Mouse (Mus musculus) intestine, postnatal 0 days (tissue): ENCODE measurements around the gene Lrp4. TPM values are rescaled to one million over a fixed set of nuclear protein-coding genes. Genes with fewer than 3 reads are reported as not detected.

Experiments used
- ATAC-seq: fragments of 200-750 bp; cut with Nextera tagmentation; 2 replicates; pipeline ENCODE4 v1.8.0; 2017; ENCODE audit warnings: mild to moderate bottlenecking, moderate TSS enrichment, moderate library complexity
- H3K27ac ChIP-seq: fragments of 300-500 bp; sonication (generic); 2 replicates; pipeline ENCODE4 v1.5.1; 2014; ENCODE audit warnings: mild to moderate bottlenecking, low read depth, low read length, moderate library complexity
- H3K27me3 ChIP-seq: fragments of 300-500 bp; sonication (generic); replicated peaks from 2 replicates; pipeline ENCODE4 v1.6.1; 2014; ENCODE audit warnings: low read length, mixed read lengths; ENCODE audit not compliant: control insufficient read depth, insufficient read depth
- H3K36me3 ChIP-seq: fragments of 300-500 bp; sonication (generic); 2 replicates; pipeline ENCODE4 v1.6.1; 2014; ENCODE audit warnings: mild to moderate bottlenecking, moderate library complexity; ENCODE audit not compliant: control insufficient read depth, insufficient read depth
- H3K4me1 ChIP-seq: fragments of 300-500 bp; sonication (generic); replicated peaks from 2 replicates; pipeline ENCODE4 v1.6.1; 2014; ENCODE audit warnings: antibody characterized with exemption, low read length, mixed read lengths; ENCODE audit not compliant: control insufficient read depth, insufficient read depth
- H3K4me2 ChIP-seq: fragments of 300-500 bp; sonication (generic); replicated peaks from 2 replicates; pipeline ENCODE4 v1.6.1; 2014; ENCODE audit warnings: low read depth, mild to moderate bottlenecking, moderate library complexity
- H3K4me3 ChIP-seq: fragments of 300-500 bp; sonication (generic); 2 replicates; pipeline ENCODE4 v1.5.1; 2014; ENCODE audit warnings: low read depth, low read length
- H3K9ac ChIP-seq: fragments of 300-500 bp; sonication (generic); 2 replicates; pipeline ENCODE4 v1.6.1; 2014; ENCODE audit warnings: mild to moderate bottlenecking, low read depth, low read length
- H3K9me3 ChIP-seq: fragments of 300-500 bp; sonication (generic); 2 replicates; pipeline ENCODE4 v1.6.1; 2016; ENCODE audit warnings: mixed run types; ENCODE audit not compliant: control insufficient read depth
- CTCF ChIP-seq: sonication (generic); IDR thresholded peaks from 2 replicates; pipeline ENCODE4 v1.5.1; 2016; ENCODE audit warnings: low read depth, mild to moderate bottlenecking, control low read depth, antibody characterized with exemption, moderate library complexity
- WGBS: fragments of 180-500 bp; shearing (Covaris S2); extraction: QIAGEN DNeasy Blood & Tissue Kit; methylation state at CpG from one replicate; pipeline ENCODE4 v1.1.7; 2014; 5-methylcytosine and 5-hydroxymethylcytosine counted together
- polyA plus RNA-seq: library from polyadenylated mRNA; unstranded; fragments of >200 nt; fragmentation: Nextera tagmentation; extraction: Ambion mirVana; gene quantifications from 2 replicates; pipeline ENCODE4 v1.2.1, GENCODE M21; 2015

Lrp4 gene
- polyA plus RNA-seq, 1 experiment from 2014 or later = 4.9 TPM

GRCm38 (mm10) chr2:91455826-91456225, 1.5 kb upstream of the Lrp4 start:
- H3K9ac ChIP-seq = no peak overlapping the region
- ATAC-seq = no peak
- 3% methylated on average over 4 of the region's 4 CpGs for WGBS
- H3K27ac ChIP-seq = no peak overlapping the region
- peak; percentile 86 for TF ChIP-seq CTCF
- H3K27me3 ChIP-seq = no peaks in the 10 kb centered on the region
- H3K36me3 ChIP-seq = no peaks in the 10 kb centered on the region
- no peak overlapping the region for H3K4me2 ChIP-seq
- 0 out of 2 replicates have a peak, but pooled peaks cover 7% of the 10 kb centered on the region for H3K4me1 ChIP-seq
- no peaks in the 10 kb centered on the region for H3K9me3 ChIP-seq
- H3K4me3 ChIP-seq = no peak overlapping the region

GRCm38 (mm10) chr2:91456491-91457100, 715 bp upstream of the Lrp4 start:
- no peaks in the 10 kb centered on the region for H3K36me3 ChIP-seq
- TF ChIP-seq CTCF = no peak
- no peaks in the 10 kb centered on the region for H3K27me3 ChIP-seq
- peak overlapping the region; percentile 89; the same call in 1 of the 2 replicates for H3K9ac ChIP-seq
- H3K9me3 ChIP-seq = no peaks in the 10 kb centered on the region
- H3K4me2 ChIP-seq = peak overlapping the region; percentile 91
- peaks cover 7% of the 10 kb centered on the region; the same call in 1 of the 2 replicates for H3K4me1 ChIP-seq
- whole genome bisulfite sequencing = 42% methylated on average over 9 of the region's 9 CpGs
- no peak for ATAC-seq
- peak overlapping the region; percentile 67 for H3K4me3 ChIP-seq
- H3K27ac ChIP-seq = no peak overlapping the region; the same call in 1 of the 2 replicates

GRCm38 (mm10) chr2:91457656-91458251, 443 bp downstream of the Lrp4 start:
- H3K36me3 ChIP-seq = no peaks in the 10 kb centered on the region
- ATAC-seq = peak; percentile 32; the same call in 1 of the 2 replicates
- H3K9me3 ChIP-seq = no peaks in the 10 kb centered on the region
- WGBS = under 1% methylated on average over 45 of the region's 45 CpGs
- TF ChIP-seq CTCF = 0 out of 2 replicates have a peak, but pooled peaks have one; percentile 1
- H3K27ac ChIP-seq = peak overlapping the region; percentile 92
- peaks cover 11% of the 10 kb centered on the region for H3K4me1 ChIP-seq
- peak overlapping the region; percentile 67 for H3K4me3 ChIP-seq
- H3K4me2 ChIP-seq = peak overlapping the region; percentile 91
- no peaks in the 10 kb centered on the region for H3K27me3 ChIP-seq
- peak overlapping the region; percentile 89 for H3K9ac ChIP-seq

- H3K27ac ChIP-seq = peak overlapping the region; percentile 92
- peaks cover 11% of the 10 kb centered on the region for H3K4me1 ChIP-seq
- under 1% methylated on average over 21 of the region's 21 CpGs for WGBS
- no peaks in the 10 kb centered on the region for H3K36me3 ChIP-seq
- H3K4me3 ChIP-seq = peak overlapping the region; percentile 67
- H3K9ac ChIP-seq = peak overlapping the region; percentile 89
- TF ChIP-seq CTCF = no peak
- peak; percentile 11; the same call in 1 of the 2 replicates for ATAC-seq
- peak overlapping the region; percentile 91 for H3K4me2 ChIP-seq
- no peaks in the 10 kb centered on the region for H3K9me3 ChIP-seq
- H3K27me3 ChIP-seq = no peaks in the 10 kb centered on the region
Measured at GRCm38 (mm10) chr2:91458252-91458672, 951 bp downstream of the Lrp4 start.

GRCm38 (mm10) chr2:91458673-91459391, 1.5 kb downstream of the Lrp4 start:
- ATAC-seq = peak; percentile 56

GRCm38 (mm10) chr2:91460076-91460475, 2.8 kb downstream of the Lrp4 start:
- no peaks in the 10 kb centered on the region for H3K27me3 ChIP-seq
- no peak overlapping the region for H3K4me2 ChIP-seq
- H3K9ac ChIP-seq = no peak overlapping the region
- TF ChIP-seq CTCF = peak; percentile 60
- peaks cover 11% of the 10 kb centered on the region for H3K4me1 ChIP-seq
- 82% methylated on average over 6 of the region's 6 CpGs for WGBS
- no peak overlapping the region for H3K27ac ChIP-seq
- no peak for ATAC-seq
- H3K9me3 ChIP-seq = no peaks in the 10 kb centered on the region
- no peaks in the 10 kb centered on the region for H3K36me3 ChIP-seq
- H3K4me3 ChIP-seq = no peak overlapping the region

More at GRCm38 (mm10) chr2:91458673-91459391, 1.5 kb downstream of the Lrp4 start:
- no peaks in the 10 kb centered on the region for H3K27me3 ChIP-seq
- H3K4me1 ChIP-seq = peaks cover 11% of the 10 kb centered on the region
- peak; percentile 46 for TF ChIP-seq CTCF
- H3K27ac ChIP-seq = peak overlapping the region; percentile 92
- no peaks in the 10 kb centered on the region for H3K9me3 ChIP-seq
- H3K4me3 ChIP-seq = peak overlapping the region; percentile 67
- under 1% methylated on average over 32 of the region's 32 CpGs for WGBS
- no peaks in the 10 kb centered on the region for H3K36me3 ChIP-seq
- H3K9ac ChIP-seq = peak overlapping the region; percentile 89
- H3K4me2 ChIP-seq = peak overlapping the region; percentile 91
